Mouse (Mus musculus): ENCODE data around the gene Mettl1.

Gene Mettl1

DNA sequence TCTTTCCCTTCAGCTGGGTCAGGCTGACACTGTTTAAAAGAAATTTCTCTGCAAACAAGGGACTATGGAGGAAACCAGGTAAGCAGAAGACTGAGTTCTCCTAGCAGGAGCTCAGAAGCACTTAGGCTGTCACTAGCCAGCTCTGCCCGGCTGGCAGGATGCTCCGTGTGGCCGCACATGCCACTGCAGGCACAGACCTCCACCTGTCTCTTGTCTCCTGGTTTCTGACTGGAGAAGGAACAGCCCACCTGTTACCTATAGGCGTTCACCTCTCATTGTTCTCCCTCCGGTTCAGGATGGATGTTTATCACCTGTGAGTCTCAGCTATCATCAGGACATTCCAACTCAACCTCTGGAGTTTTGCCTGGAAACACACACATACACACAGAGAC lies 42.7 kb downstream of the Mettl1 start:
- DNase-seq (ENCODE audit: low spot score in 2 of 2) = no peak

- DNase-seq (ENCODE audit: low spot score in 2 of 2) = no peak
These were observed 43.8 kb downstream of the Mettl1 start for GRCm38 (mm10) chr10:127085052-127085451.

GRCm38 (mm10) chr10:127085633-127086032 lies 44.4 kb downstream of the Mettl1 start:
- DNase-seq (ENCODE audit: low spot score in 2 of 2) = no peak

GRCm38 (mm10) chr10:127090560-127091411 lies 49.6 kb downstream of the Mettl1 start:
- DNase-seq (ENCODE audit: low spot score in 2 of 2) = peak; percentile 70 to 73

- DNase-seq (ENCODE audit: low spot score in 2 of 2) = peak; percentile 60
These were observed 50.5 kb downstream of the Mettl1 start for GRCm38 (mm10) chr10:127091507-127092396.

GRCm38 (mm10) chr10:127092742-127093141 lies 51.5 kb downstream of the Mettl1 start:
- no peak for DNase-seq (ENCODE audit: low spot score in 2 of 2)

- peak; percentile 56 to 78 for DNase-seq (ENCODE audit: low spot score in 2 of 2)
These were observed 53.2 kb downstream of the Mettl1 start for GRCm38 (mm10) chr10:127094382-127094802.

Measured in right cerebral cortex, postnatal 10 days (tissue).